Mouse (Mus musculus) c-Kit-positive CD71-negative TER-119-negative erythroid progenitor cells, embryonic 14.5 days (primary cell): ENCODE data around the gene D230025D16Rik.
"Not testable (repeated sequence)": the region's sequence is repeated elsewhere in the genome, so short reads cannot be mapped to it uniquely, and the experiment has no call there.

ENCODE experiments used
- DNase-seq: peaks from one replicate; pipeline ENCODE4 v3.0.0-alpha.2; 2013; ENCODE audit warnings: low read depth

D230025D16Rik gene

GRCm38 (mm10) chr8:105224413-105225271 lies at the start of gene D230025D16Rik:
Gene D230025D16Rik, plus strand, starts transcription at chr8:105225145.
- DNase-seq: peak; percentile 92

GRCm38 (mm10) chr8:105175287-105175686 lies 49.7 kb upstream of the D230025D16Rik start:
- DNase-seq: not testable (repeated sequence)

GRCm38 (mm10) chr8:105178211-105178800 lies 46.6 kb upstream of the D230025D16Rik start:
- DNase-seq: no peak

GRCm38 (mm10) chr8:105182201-105182600 lies 42.7 kb upstream of the D230025D16Rik start:
- no peak for DNase-seq

- DNase-seq: no peak
Observed at GRCm38 (mm10) chr8:105186467-105187005, 38.4 kb upstream of the D230025D16Rik start.

- DNase-seq: no peak
Observed at GRCm38 (mm10) chr8:105192182-105192581, 32.8 kb upstream of the D230025D16Rik start.

GRCm38 (mm10) chr8:105205748-105206147 lies 19.2 kb upstream of the D230025D16Rik start:
- no peak for DNase-seq

- no peak for DNase-seq
Observed at GRCm38 (mm10) chr8:105206766-105207275, 18.1 kb upstream of the D230025D16Rik start.

- DNase-seq: no peak
Observed at GRCm38 (mm10) chr8:105207675-105208273, 17.2 kb upstream of the D230025D16Rik start.

GRCm38 (mm10) chr8:105209153-105210110 lies 15.5 kb upstream of the D230025D16Rik start:
- no peak for DNase-seq

GRCm38 (mm10) chr8:105214104-105214503 lies 10.8 kb upstream of the D230025D16Rik start:
- DNase-seq: no peak

- peak; percentile 48 for DNase-seq
Observed at GRCm38 (mm10) chr8:105217926-105218522, 6.9 kb upstream of the D230025D16Rik start.

- no peak for DNase-seq
Observed at GRCm38 (mm10) chr8:105223850-105224249, 1.1 kb upstream of the D230025D16Rik start.

GRCm38 (mm10) chr8:105225272-105225593 lies 288 bp downstream of the D230025D16Rik start:
- DNase-seq: no peak

GRCm38 (mm10) chr8:105225917-105226316 lies 972 bp downstream of the D230025D16Rik start:
- DNase-seq: no peak

GRCm38 (mm10) chr8:105231503-105232320 lies 6.8 kb downstream of the D230025D16Rik start:
- no peak for DNase-seq

GRCm38 (mm10) chr8:105232321-105232693 lies 7.4 kb downstream of the D230025D16Rik start:
- DNase-seq: not testable (repeated sequence)

GRCm38 (mm10) chr8:105233126-105233935 lies 8.4 kb downstream of the D230025D16Rik start:
- DNase-seq: no peak

- DNase-seq: no peak
Observed at GRCm38 (mm10) chr8:105235206-105235605, 10.3 kb downstream of the D230025D16Rik start.
